Mouse (Mus musculus) small intestine, adult 2 months (tissue): Measurements from ENCODE around the gene Mxd4. TPM values are rescaled to one million over a fixed set of nuclear protein-coding genes. Genes with fewer than 3 reads are reported as not detected.

Source experiments
- H3K27ac ChIP-seq: fragments of 200-500 bp; 2 replicates; pipeline ENCODE4 v1.5.1; 2012; ENCODE audit warnings: low read depth, low read length, control low read depth, inconsistent platforms; ENCODE audit not compliant: insufficient read depth
- H3K27me3 ChIP-seq: fragments of 200-500 bp; 2 replicates; pipeline ENCODE4 v1.6.1; 2012; ENCODE audit warnings: mild to moderate bottlenecking, moderate library complexity, low read length, inconsistent platforms; ENCODE audit not compliant: control insufficient read depth, insufficient read depth
- H3K36me3 ChIP-seq: fragments of 200-500 bp; 2 replicates; pipeline ENCODE4 v1.6.1; 2012; ENCODE audit warnings: mild to moderate bottlenecking, low read length, control low read depth, inconsistent platforms; ENCODE audit not compliant: control insufficient read depth, insufficient read depth
- H3K4me1 ChIP-seq: fragments of 200-500 bp; 2 replicates; pipeline ENCODE4 v1.6.1; 2012; ENCODE audit warnings: low read length, inconsistent platforms, mixed read lengths; ENCODE audit not compliant: control insufficient read depth, insufficient read depth, insufficient read length
- H3K4me3 ChIP-seq: fragments of 200-500 bp; 2 replicates; pipeline ENCODE4 v1.5.1; 2012; ENCODE audit warnings: low read depth, mild to moderate bottlenecking, control low read depth, inconsistent platforms, low read length, moderate library complexity
- CTCF ChIP-seq: fragments of 200-500 bp; IDR thresholded peaks from 2 replicates; pipeline ENCODE4 v1.5.1; 2012; ENCODE audit warnings: low read depth, mild to moderate bottlenecking, control low read depth, inconsistent platforms, low read length, moderate library complexity, mixed read lengths; ENCODE audit not compliant: insufficient replicate concordance, insufficient read length; ENCODE audit errors: extremely low read depth
- POLR2A ChIP-seq: fragments of 200-500 bp; IDR thresholded peaks from 2 replicates; pipeline ENCODE4 v1.6.1; 2012; ENCODE audit warnings: low read depth, mild to moderate bottlenecking, control low read depth, inconsistent platforms, low read length, moderate library complexity
- WGBS: fragments of 180-500 bp; shearing (Covaris S2); methylation state at CpG from one replicate; pipeline ENCODE4 v1.1.7; 2018; 5-methylcytosine and 5-hydroxymethylcytosine counted together
- polyA plus RNA-seq: library from polyadenylated mRNA; depleted of rRNA; stranded (reverse); fragments of >200 nt; gene quantifications from 2 replicates; pipeline ENCODE4 v1.2.3, GENCODE M21; 2012

Gene Mxd4
- polyA plus RNA-seq, 1 experiment = 154 TPM

GRCm38 (mm10) chr5:34198615-34199014 lies 11.1 kb upstream of the Mxd4 start:
- Histone ChIP-seq H3K4me3 (no peak overlapping the region), H3K27me3 (no peaks in the 10 kb centered on the region; the same call in 1 of the 2 replicates), H3K36me3 (no peaks in the 10 kb centered on the region), H3K4me1 (0 out of 2 replicates have a peak, but pooled peaks cover 4% of the 10 kb centered on the region), H3K27ac (no peak overlapping the region)
- 79% methylated on average over 6 of the region's 6 CpGs for WGBS
- no peak for TF ChIP-seq CTCF
- no peak for TF ChIP-seq POLR2A

- H3K4me1 ChIP-seq = 0 out of 2 replicates have a peak, but pooled peaks cover 4% of the 10 kb centered on the region
- no peak overlapping the region for H3K4me3 ChIP-seq
- no peak overlapping the region for H3K27ac ChIP-seq
- no peaks in the 10 kb centered on the region for H3K36me3 ChIP-seq
- WGBS = 82% methylated on average over 4 of the region's 4 CpGs
- no peak for TF ChIP-seq CTCF
- no peak for TF ChIP-seq POLR2A
- H3K27me3 ChIP-seq = no peaks in the 10 kb centered on the region; the same call in 1 of the 2 replicates
Observed at GRCm38 (mm10) chr5:34197243-34197642, 9.7 kb upstream of the Mxd4 start.

- Histone ChIP-seq H3K27ac (peak overlapping the region; percentile 62), H3K27me3 (no peaks in the 10 kb centered on the region; the same call in 1 of the 2 replicates), H3K4me3 (no peak overlapping the region), H3K4me1 (0 out of 2 replicates have a peak, but pooled peaks cover 4% of the 10 kb centered on the region), H3K36me3 (no peaks in the 10 kb centered on the region)
- TF ChIP-seq POLR2A (no peak), CTCF (no peak)
- 69% methylated on average over 7 of the region's 7 CpGs for WGBS
Observed at GRCm38 (mm10) chr5:34196423-34196822, 8.9 kb upstream of the Mxd4 start.

- WGBS = 90% methylated on average over 12 of the region's 12 CpGs
- H3K4me1 ChIP-seq = 0 out of 2 replicates have a peak, but pooled peaks cover 4% of the 10 kb centered on the region
- H3K27me3 ChIP-seq = no peaks in the 10 kb centered on the region; the same call in 1 of the 2 replicates
- no peak overlapping the region for H3K4me3 ChIP-seq
- H3K27ac ChIP-seq = peak overlapping the region; percentile 62
- H3K36me3 ChIP-seq = no peaks in the 10 kb centered on the region
- no peak for TF ChIP-seq CTCF
- TF ChIP-seq POLR2A = no peak
Observed at GRCm38 (mm10) chr5:34195786-34196185, 8.3 kb upstream of the Mxd4 start.

GRCm38 (mm10) chr5:34194975-34195662 lies 7.6 kb upstream of the Mxd4 start:
- no peaks in the 10 kb centered on the region for H3K36me3 ChIP-seq
- no peak overlapping the region for H3K27ac ChIP-seq
- H3K4me3 ChIP-seq = no peak overlapping the region
- H3K4me1 ChIP-seq = 0 out of 2 replicates have a peak, but pooled peaks cover 4% of the 10 kb centered on the region
- H3K27me3 ChIP-seq = no peaks in the 10 kb centered on the region; the same call in 1 of the 2 replicates
- TF ChIP-seq CTCF = no peak
- TF ChIP-seq POLR2A = no peak
- 72% methylated on average over 6 of the region's 6 CpGs for WGBS

- Histone ChIP-seq H3K4me3 (no peak overlapping the region), H3K27ac (no peak overlapping the region), H3K36me3 (no peaks in the 10 kb centered on the region), H3K27me3 (no peaks in the 10 kb centered on the region; the same call in 1 of the 2 replicates), H3K4me1 (peaks cover 6% of the 10 kb centered on the region; the same call in 1 of the 2 replicates)
- 42% methylated on average over 1 of the region's 1 CpGs for WGBS
- TF ChIP-seq POLR2A (no peak), CTCF (no peak)
Observed at GRCm38 (mm10) chr5:34194426-34194825, 6.9 kb upstream of the Mxd4 start.

- Histone ChIP-seq H3K4me1 (peaks cover 13% of the 10 kb centered on the region; the same call in 1 of the 2 replicates), H3K27ac (no peak overlapping the region), H3K36me3 (no peaks in the 10 kb centered on the region), H3K4me3 (no peak overlapping the region), H3K27me3 (no peaks in the 10 kb centered on the region)
- TF ChIP-seq POLR2A = no peak
- TF ChIP-seq CTCF = peak; percentile 32; the same call in 1 of the 2 replicates
- 64% methylated on average over 4 of the region's 4 CpGs for WGBS
Observed at GRCm38 (mm10) chr5:34191843-34192242, 4.3 kb upstream of the Mxd4 start.
